Mouse (Mus musculus) stomach, embryonic 16.5 days (tissue): ENCODE data around the gene Plekhb2. TPM values are rescaled to one million over a fixed set of nuclear protein-coding genes. Genes with fewer than 3 reads are reported as not detected.

ENCODE experiments used
- ATAC-seq: fragments of 200-750 bp; cut with Nextera tagmentation; 2 replicates; pipeline ENCODE4 v1.8.0; 2017; ENCODE audit warnings: moderate number of reproducible peaks, moderate TSS enrichment; ENCODE audit not compliant: insufficient read depth, low FRiP score
- H3K27ac ChIP-seq: fragments of 300-500 bp; sonication (generic); 2 replicates; pipeline ENCODE4 v1.5.1; 2014; ENCODE audit warnings: low read length
- H3K27me3 ChIP-seq: fragments of 300-500 bp; sonication (generic); 2 replicates; pipeline ENCODE4 v1.6.1; 2014; ENCODE audit warnings: low read length, control low read depth, mixed read lengths; ENCODE audit not compliant: control insufficient read depth, insufficient read depth
- H3K36me3 ChIP-seq: fragments of 300-500 bp; sonication (generic); 2 replicates; pipeline ENCODE4 v1.6.1; 2014; ENCODE audit warnings: low read length; ENCODE audit not compliant: control insufficient read depth, insufficient read depth
- H3K4me1 ChIP-seq: fragments of 300-500 bp; sonication (generic); 2 replicates; pipeline ENCODE4 v1.6.1; 2014; ENCODE audit warnings: low read length, control low read depth, mixed read lengths; ENCODE audit not compliant: control insufficient read depth, insufficient read depth
- H3K4me2 ChIP-seq: fragments of 300-500 bp; sonication (generic); 2 replicates; pipeline ENCODE4 v1.6.1; 2014; ENCODE audit warnings: low read depth, low read length, mixed read lengths
- H3K4me3 ChIP-seq: fragments of 300-500 bp; sonication (generic); replicated peaks from 2 replicates; pipeline ENCODE4 v1.5.1; 2014; ENCODE audit warnings: mild to moderate bottlenecking, low read length
- H3K9ac ChIP-seq: fragments of 300-500 bp; sonication (generic); 2 replicates; pipeline ENCODE4 v1.6.1; 2014; ENCODE audit warnings: low read length
- H3K9me3 ChIP-seq: fragments of 300-500 bp; sonication (generic); replicated peaks from 2 replicates; pipeline ENCODE4 v1.6.1; 2016; ENCODE audit warnings: low read length, control low read depth; ENCODE audit not compliant: control insufficient read depth
- WGBS: fragments of 180-500 bp; shearing (Covaris S2); extraction: QIAGEN DNeasy Blood & Tissue Kit; methylation state at CpG from one replicate; pipeline ENCODE4 v1.1.7; 2014; 5-methylcytosine and 5-hydroxymethylcytosine counted together
- polyA plus RNA-seq: library from polyadenylated mRNA; unstranded; fragments of >200 nt; fragmentation: Nextera tagmentation; extraction: Ambion mirVana; gene quantifications from 2 replicates; pipeline ENCODE4 v1.2.1, GENCODE M21; 2015

Gene Plekhb2
- polyA plus RNA-seq: 63.9 and 80.2 TPM in 2 replicates

DNA sequence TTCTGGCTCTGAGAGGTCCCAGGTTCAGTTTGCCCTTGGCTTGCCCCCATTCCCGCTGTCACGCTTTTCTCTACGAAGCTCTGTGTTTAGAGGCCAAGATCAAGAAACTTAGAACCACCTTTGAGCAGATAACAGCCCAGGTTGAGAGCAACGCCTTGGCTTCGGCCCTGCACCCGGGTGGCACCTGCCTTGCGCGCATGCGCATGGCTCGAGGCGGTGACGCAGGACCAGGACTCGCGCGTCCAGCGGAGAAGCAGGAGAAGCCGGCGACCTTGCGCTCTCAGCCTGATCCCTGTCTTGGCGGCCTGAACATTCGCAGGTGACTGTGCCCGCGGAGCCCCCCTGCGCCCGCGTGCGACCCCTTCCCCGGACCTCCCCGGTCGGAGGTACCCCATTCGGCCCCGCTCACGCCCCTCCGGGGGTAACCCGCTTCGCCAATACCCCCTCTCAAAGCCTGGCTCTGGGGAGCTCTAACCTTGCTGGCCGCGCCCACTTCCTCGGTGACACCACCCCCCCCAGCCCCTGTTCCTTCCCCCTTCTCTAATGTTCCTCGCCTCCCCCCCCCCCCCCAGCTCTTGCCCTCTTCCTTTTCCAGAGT lies at the start of gene Plekhb2:
Gene Plekhb2, plus strand, starts transcription at position 232 of the 598 bp plus-strand sequence.
- Histone ChIP-seq H3K4me3 (peak within 1 kb of the TSS; percentile 74), H3K4me2 (peak within 1 kb of the TSS; percentile 83), H3K36me3 (no peaks in the 10 kb centered on the region), H3K27ac (peak within 1 kb of the TSS; percentile 71), H3K27me3 (no peaks in the 10 kb centered on the region), H3K9me3 (no peaks in the 10 kb centered on the region), H3K4me1 (peaks cover 2% of the 10 kb centered on the region; the same call in 1 of the 2 replicates), H3K9ac (peak within 1 kb of the TSS; percentile 88)
- under 1% methylated on average over 39 of the region's 40 CpGs for WGBS
- peak; percentile 86 for ATAC-seq

DNA sequence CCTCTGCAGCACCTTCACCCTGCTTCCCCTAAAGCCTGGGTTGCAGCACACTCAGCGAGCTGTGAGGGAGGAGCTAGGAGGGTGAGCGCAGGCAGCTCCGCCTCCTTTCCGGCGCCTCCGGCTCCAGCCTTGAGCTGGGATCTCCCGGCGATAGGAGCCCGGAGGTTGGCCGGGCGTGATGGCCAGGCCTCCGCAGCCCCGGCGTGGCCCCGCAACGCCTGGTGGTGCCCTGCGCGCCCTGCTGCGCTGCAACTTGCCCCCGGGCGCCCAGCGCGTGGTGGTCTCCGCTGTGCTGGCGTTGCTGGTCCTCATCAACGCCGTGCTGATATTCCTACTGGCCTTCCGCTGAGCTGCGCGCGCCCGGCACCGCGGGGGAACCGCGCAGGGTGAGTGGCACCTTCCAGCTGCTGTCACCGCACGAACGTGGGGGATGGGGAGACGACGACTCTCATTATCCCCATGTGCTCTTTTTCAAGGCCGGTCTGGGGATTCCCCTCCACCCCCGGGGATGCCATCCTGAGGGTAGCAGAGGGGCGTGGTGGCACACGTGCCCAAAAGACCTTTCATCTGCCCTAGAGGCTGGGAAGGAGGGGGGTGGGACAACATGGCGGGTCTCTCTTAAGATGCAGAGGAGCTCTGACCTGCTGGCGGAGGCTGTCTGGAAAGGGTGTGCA lies 48.0 kb upstream of the Plekhb2 start:
- Histone ChIP-seq H3K9ac (peak overlapping the region; percentile 80), H3K27me3 (no peaks in the 10 kb centered on the region), H3K36me3 (no peaks in the 10 kb centered on the region), H3K4me2 (peak overlapping the region; percentile 97), H3K4me3 (peak overlapping the region; percentile 82), H3K27ac (no peak overlapping the region), H3K4me1 (peaks cover 18% of the 10 kb centered on the region), H3K9me3 (no peaks in the 10 kb centered on the region)
- ATAC-seq: peak; percentile 86
- under 1% methylated on average over 47 of the region's 47 CpGs for WGBS

DNA sequence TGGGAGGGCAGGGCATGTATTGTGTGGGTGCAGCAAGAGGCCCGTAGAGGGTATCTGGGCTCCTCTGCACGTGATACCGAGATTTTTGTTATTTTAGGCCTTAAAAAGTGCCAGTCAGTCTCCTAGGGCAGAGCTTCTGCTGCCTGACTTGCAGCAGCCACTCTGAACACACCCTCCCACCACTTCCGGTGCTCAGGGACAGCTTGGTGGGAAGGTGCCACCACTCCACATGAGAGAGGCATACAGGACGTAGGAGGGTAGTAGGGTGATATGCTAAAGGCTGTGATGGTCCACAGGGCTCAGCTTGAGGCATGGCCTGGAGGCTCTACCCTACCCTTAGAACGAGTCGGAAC lies 47.5 kb upstream of the Plekhb2 start:
- Histone ChIP-seq H3K9ac (peak overlapping the region; percentile 80), H3K4me1 (peaks cover 20% of the 10 kb centered on the region)

DNA sequence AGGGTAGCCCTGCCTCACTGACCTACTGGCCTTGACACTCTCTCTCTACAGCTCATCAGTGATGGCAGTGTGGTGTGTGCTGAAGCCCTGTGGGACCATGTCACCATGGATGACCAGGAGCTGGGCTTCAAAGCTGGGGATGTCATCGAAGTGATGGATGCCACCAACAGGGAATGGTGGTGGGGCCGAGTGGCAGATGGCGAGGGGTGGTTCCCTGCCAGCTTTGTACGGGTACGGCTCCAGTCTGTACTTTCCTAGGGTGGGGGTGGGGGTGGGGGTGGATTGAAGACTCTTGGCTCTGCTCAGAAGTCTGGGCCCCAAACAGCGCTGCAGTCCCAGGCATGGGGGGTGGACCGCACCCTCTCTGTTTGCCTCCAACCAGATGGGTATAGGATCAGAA lies 44.9 kb upstream of the Plekhb2 start:
- H3K27me3 ChIP-seq: no peaks in the 10 kb centered on the region
- WGBS: 89% methylated on average over 7 of the region's 7 CpGs
- H3K4me1 ChIP-seq: peaks cover 20% of the 10 kb centered on the region
- H3K4me3 ChIP-seq: no peak overlapping the region
- H3K4me2 ChIP-seq: no peak overlapping the region
- no peaks in the 10 kb centered on the region for H3K9me3 ChIP-seq
- no peaks in the 10 kb centered on the region for H3K36me3 ChIP-seq
- H3K27ac ChIP-seq: no peak overlapping the region
- no peak overlapping the region for H3K9ac ChIP-seq
- no peak for ATAC-seq

More for the DNA sequence above, 47.5 kb upstream of the Plekhb2 start:
- 31% methylated on average over 7 of the region's 7 CpGs for WGBS
- Histone ChIP-seq H3K36me3 (no peaks in the 10 kb centered on the region), H3K4me3 (peak overlapping the region; percentile 82), H3K9me3 (no peaks in the 10 kb centered on the region), H3K27ac (no peak overlapping the region), H3K27me3 (no peaks in the 10 kb centered on the region), H3K4me2 (peak overlapping the region; percentile 97)
- ATAC-seq: no peak

DNA sequence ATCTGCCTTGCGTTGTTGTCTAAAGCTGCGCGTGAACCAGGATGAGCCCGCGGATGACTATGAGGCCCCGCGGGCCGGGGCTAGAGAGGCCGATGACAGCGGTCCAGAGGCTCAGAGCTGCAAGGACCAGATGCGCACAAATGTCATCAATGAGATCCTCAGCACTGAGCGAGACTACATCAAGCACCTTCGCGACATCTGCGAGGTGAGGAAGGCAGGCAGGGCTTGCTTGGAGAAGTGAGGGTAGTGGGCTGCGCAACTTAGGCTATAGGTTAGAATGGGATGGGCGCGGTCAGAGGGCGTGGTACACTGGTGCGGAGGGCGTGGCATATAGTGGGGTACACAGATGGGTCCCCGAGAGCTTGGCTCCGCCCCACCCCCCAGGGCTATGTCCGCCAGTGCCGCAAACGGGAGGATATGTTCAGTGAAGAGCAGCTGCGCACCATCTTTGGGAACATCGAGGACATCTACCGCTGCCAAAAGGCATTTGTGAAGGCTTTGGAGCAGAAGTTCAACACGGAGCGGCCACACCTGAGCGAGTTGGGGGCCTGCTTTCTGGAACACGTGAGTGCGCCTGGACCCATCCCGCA lies 43.8 kb upstream of the Plekhb2 start:
- H3K27me3 ChIP-seq: no peaks in the 10 kb centered on the region
- no peak overlapping the region for H3K27ac ChIP-seq
- H3K36me3 ChIP-seq: no peaks in the 10 kb centered on the region
- H3K4me2 ChIP-seq: no peak overlapping the region
- ATAC-seq: no peak
- H3K9me3 ChIP-seq: no peaks in the 10 kb centered on the region
- 24% methylated on average over 35 of the region's 35 CpGs for WGBS
- H3K4me3 ChIP-seq: no peak overlapping the region
- H3K9ac ChIP-seq: no peak overlapping the region
- peaks cover 20% of the 10 kb centered on the region for H3K4me1 ChIP-seq

DNA sequence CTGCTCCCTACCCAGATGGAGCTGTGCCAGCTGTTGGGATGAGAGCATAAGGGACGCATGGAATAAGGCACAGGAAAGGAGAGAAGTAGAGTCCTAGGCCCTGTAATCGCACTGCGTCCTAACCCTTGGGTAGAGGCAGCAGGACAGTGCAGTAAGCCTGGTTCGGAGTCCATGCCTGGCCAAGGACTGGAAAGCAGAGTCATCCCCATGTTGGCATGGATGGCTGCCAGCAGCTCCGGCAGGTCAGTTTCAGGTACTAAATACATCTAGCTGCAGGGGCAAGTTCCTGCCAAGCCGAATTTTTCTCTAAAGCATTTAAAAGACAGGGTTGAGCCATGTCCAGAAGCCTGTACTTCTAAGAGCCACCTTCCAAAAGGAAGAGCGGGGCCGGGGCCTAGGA lies 41.3 kb upstream of the Plekhb2 start:
- Histone ChIP-seq H3K36me3 (peaks cover 4% of the 10 kb centered on the region; the same call in 1 of the 2 replicates), H3K9ac (no peak overlapping the region), H3K4me3 (no peak overlapping the region), H3K4me1 (peaks cover 2% of the 10 kb centered on the region), H3K9me3 (no peaks in the 10 kb centered on the region), H3K27ac (no peak overlapping the region), H3K27me3 (no peaks in the 10 kb centered on the region), H3K4me2 (no peak overlapping the region)
- 84% methylated on average over 8 of the region's 8 CpGs for WGBS
- no peak for ATAC-seq

DNA sequence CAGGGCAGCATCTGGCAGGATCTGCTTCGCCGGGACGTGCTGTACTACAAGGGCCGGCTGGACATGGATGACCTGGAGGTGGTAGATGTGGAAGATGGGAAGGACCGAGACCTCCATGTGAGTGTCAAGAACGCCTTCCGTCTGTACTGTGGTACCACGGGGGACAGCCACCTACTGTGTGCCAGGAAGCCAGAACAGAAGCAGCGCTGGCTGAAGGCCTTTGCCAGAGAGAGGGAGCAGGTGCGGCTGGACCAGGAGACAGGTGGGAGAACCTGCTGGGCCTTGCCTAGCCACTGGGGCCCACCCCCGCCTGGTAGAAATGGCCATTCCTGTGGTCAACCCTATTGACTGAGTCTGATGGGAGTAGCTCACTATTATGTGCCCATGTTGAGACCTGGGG lies 39.5 kb upstream of the Plekhb2 start:
- H3K27ac ChIP-seq: no peak overlapping the region
- ATAC-seq: no peak
- peaks cover 9% of the 10 kb centered on the region; the same call in 1 of the 2 replicates for H3K36me3 ChIP-seq
- H3K9ac ChIP-seq: no peak overlapping the region
- no peaks in the 10 kb centered on the region for H3K9me3 ChIP-seq
- H3K4me1 ChIP-seq: peaks cover 2% of the 10 kb centered on the region
- no peak overlapping the region for H3K4me2 ChIP-seq
- H3K27me3 ChIP-seq: no peaks in the 10 kb centered on the region
- 89% methylated on average over 11 of the region's 11 CpGs for WGBS
- H3K4me3 ChIP-seq: no peak overlapping the region

DNA sequence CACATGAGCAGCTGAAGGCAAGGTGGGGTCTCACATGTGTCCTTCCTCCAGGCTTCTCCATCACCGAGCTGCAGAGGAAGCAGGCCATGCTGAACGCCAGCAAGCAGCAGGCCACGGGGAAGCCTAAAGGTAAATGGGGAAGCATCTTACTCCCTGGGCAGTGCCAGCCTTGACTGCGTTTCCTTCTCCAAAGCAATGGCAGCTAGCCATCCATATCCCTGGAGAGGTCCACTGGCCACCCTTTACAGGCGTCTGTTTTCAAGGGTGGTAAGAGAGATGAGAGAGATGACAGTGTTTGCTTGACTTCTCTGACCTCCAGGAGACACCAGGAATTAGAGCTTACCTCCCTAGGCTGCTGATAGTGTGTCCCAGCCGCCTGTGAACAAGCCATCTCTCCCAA lies 38.7 kb upstream of the Plekhb2 start:
- WGBS: 58% methylated on average over 6 of the region's 6 CpGs
- Histone ChIP-seq H3K9me3 (no peaks in the 10 kb centered on the region), H3K27ac (no peak overlapping the region), H3K4me1 (peaks cover 2% of the 10 kb centered on the region), H3K27me3 (no peaks in the 10 kb centered on the region), H3K4me2 (no peak overlapping the region), H3K4me3 (no peak overlapping the region), H3K36me3 (peaks cover 9% of the 10 kb centered on the region; the same call in 1 of the 2 replicates), H3K9ac (no peak overlapping the region)
- no peak for ATAC-seq

DNA sequence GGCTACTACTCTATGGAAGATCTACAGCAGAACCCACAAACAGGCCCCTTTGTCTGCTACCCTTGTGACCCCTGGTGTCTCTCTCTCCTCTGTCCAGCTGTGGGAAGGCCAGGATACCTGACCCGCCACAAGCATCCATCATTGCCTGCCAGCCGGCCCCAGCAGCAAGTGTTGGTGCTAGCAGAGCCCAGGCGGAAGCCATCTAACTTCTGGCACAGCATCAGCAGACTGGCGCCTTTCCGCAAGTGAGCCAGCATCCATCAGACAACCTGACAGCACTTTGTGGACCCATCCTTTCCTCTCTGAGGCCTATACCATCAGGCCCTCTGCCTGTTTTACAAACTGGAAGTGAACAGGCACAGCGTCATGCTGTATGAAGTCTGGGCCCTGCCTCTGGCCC lies 38.2 kb upstream of the Plekhb2 start:
- Histone ChIP-seq H3K4me3 (no peak overlapping the region), H3K4me1 (peaks cover 2% of the 10 kb centered on the region), H3K27me3 (no peaks in the 10 kb centered on the region), H3K4me2 (no peak overlapping the region), H3K9ac (no peak overlapping the region), H3K36me3 (peaks cover 9% of the 10 kb centered on the region; the same call in 1 of the 2 replicates), H3K9me3 (no peaks in the 10 kb centered on the region), H3K27ac (no peak overlapping the region)
- no peak for ATAC-seq
- WGBS: 51% methylated on average over 6 of the region's 6 CpGs
